Mouse (Mus musculus): ENCODE measurements at regions not wholly inside any gene's neighbourhood (a gene's known extent, or its start where the extent isn't known, plus 50 kb on each side); places are given as distances from the start of the nearest gene placed in this dataset.

GRCm38 (mm10) chr13:10454667-10455066 is 94.0 kb upstream of the Chrm3 start:
- TF ChIP-seq POLR2A (IDR thresholded peaks at IDR 0.05; ENCODE audit: insufficient read length, low read depth) (no peak), E2F4 (IDR thresholded peaks at IDR 0.05; ENCODE audit: insufficient read depth) (no peak), USF1 (IDR thresholded peaks at IDR 0.05; ENCODE audit: low read depth) (no peak)
